Mouse (Mus musculus) ZHBTc4 (cell line): ENCODE results near the gene Mical3.

Source experiments
- DNase-seq: peaks from one replicate; pipeline ENCODE4 v3.0.0-alpha.2; 2011; ENCODE audit warnings: low read depth, low spot score

Mical3 gene

DNA sequence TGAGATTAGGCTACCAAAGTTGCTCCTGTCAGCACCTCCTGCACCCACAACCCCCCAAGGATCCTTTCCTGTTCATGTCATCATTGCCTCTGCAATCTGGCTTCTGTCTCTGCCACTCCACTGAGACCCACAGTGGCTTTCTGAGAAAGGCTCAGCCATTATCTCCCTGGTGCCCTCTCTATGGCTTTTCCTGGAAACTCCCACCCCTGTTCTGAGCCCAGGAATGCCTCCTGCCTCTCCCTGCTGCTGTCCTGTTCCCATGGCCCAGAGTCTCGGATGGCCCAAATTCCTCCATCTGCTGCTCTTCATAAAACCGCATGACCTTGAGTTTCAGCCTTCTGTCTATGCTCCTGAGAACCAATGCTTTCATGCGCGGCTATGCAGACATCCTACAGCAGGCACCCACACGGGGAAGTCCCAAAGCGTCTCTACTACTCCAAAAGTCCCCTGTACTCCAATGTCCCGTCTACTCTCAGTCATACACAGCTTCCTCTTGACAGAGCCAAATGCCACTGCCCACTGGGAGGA, 77.2 kb downstream of the Mical3 start:
- peak; percentile 68 for DNase-seq

DNA sequence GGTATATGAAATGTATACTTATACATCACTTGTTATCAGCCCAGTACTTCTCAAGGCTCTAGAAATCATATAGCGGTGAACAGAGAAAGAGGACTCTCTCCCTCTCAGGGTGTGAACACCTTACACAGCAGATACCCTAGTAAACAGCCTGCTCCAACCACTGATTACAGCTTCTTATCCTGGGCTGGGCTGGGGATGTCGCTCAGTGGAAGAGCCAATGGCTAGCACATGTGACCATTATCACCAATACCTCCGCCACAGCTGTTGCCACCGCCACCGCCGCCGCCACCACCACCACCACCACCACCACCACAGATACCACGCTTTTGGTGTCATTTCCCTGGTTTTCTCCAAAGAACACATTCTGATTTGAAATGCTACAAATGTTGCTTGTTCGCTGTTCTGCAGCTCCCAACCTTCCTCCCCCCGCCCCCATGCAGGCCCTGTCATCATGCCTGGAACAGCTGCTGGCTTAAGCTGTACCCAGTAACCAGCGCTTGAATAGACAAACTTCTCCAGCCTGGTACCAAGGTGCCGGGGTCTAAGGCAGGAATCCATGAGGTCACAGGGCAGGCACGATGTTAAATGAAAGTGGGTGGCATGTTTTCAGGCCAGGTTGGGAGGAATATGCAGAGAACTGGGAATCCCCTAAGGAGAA, 78.7 kb downstream of the Mical3 start:
- no peak for DNase-seq

DNA sequence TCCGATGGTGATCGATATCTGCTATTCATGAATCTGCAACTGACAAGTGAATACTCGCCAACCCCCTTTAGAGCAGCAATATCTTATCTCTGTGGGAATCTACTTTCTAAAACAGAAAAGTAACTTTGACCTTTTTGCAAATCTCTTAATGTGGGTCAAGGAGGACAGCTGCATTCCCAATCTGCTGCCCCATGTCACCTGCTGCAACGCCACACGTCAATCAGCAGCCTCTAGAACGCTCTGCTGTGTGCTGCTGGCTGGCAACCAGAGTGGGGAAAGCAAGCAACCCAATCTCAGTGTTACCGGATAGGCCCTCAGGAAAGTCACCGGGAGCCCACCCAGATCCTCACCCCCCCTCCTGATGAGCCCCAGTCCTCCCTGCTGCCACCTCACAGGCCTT, 79.4 kb downstream of the Mical3 start:
- DNase-seq, result no peak

DNA sequence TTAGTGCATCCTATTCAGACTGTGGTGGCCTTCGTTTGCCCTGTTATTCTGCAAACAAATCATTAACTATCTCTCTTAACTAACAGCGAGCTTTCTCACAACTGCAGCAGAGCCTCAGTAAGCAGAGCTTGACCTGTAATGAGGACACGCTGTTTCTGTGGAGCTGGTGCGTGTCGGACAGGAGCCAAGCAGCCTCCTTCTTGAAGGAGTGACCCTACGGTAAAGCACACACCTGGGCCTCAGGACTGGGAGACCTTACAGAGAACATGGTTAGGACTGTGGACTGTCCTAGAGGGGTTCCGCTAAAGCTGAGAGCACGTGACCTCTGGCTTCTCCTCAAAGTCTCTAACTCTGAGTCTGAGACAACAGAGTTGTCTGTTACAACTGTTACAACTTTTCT, 82.1 kb downstream of the Mical3 start:
- DNase-seq, result no peak

DNA sequence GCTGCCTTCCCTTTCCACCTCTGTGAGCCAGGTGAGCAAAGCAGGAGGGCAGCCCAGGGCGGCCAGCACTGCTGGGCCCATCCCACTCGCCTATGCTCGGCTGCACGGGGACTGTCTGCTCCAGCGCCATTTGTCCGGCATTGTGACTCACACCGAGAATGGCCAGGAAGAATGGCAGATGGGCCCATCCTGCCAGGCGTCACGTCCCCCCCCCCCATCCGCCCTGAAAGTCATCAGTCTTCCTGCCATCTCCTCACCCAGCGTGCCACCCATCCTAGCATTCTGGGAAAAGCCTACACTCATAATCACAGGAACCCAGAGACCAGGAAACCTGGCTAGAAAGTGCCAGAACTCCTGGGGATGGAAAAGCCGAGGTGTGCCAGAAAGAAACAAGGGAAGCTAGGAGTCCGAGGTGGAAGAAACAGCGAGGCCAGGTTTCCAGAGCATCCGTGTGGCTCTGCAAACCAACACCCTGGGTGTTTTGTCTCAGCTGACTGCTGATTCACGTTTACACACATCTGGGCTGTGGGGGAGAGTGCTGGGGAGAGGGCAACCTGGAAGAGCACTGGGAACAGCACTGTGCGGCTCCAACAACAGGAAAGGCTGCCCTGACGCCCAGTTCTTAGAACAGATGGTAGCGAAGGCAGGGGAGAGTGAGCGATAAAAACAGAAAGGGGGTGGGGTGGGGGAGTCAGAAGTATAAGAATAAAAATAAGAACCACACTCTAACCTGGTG, 85.3 kb downstream of the Mical3 start:
- peak; percentile 21 for DNase-seq

DNA sequence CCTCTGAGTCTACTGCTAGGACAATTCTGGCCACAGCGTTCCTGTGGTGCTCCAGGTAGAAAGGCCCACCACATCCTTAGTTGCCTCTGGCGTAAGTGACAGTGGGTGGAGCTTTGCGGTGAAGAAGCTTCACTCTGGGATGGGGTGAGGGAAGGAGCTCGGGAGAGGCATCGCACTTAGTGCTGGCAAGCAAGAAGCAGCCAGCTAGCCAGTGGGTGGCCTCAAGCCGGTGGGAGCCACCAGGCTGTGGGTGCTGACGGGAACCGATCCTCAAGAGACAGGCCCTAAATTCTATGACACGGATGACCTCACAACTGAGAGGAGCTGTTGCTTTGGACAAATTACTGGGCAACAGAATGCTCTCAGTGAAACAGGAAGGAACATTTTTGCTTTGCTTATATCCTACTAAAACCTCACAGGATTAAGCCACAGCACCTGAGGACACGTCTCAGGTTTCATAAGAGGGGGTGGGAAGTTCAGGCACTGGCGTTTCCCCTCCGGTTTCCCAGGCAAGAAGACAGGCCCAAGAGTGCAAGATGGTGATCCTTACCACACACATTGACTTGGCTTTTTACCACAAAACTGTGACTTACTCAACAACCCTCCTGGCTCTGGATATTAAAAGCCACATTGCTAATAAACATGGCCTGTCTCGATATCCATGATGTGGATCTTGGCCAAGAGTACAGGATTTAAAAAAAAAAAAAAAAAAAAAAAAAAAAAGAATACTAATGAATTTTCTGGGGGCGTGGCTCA, 87.2 kb downstream of the Mical3 start:
- DNase-seq, result peak; percentile 20

DNA sequence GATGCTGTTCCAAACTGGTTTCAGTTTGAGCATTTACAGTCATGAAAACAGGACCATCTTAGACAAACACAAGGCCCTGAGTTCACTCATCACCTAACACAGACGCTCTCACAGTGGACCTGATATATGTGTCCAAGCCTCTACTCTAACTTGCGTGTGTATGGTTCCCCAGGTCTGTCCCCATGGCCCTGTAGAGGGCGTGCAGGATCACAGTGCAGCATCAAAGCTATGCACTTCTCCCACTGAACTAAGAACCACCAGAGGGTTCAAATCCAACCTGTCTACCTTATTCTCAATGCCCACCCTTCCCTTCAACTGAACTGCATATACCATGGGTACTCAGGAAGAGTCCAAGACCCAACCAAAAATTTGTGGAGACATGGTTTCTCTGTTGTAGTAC, 91.1 kb downstream of the Mical3 start:
- DNase-seq, result no peak

DNA sequence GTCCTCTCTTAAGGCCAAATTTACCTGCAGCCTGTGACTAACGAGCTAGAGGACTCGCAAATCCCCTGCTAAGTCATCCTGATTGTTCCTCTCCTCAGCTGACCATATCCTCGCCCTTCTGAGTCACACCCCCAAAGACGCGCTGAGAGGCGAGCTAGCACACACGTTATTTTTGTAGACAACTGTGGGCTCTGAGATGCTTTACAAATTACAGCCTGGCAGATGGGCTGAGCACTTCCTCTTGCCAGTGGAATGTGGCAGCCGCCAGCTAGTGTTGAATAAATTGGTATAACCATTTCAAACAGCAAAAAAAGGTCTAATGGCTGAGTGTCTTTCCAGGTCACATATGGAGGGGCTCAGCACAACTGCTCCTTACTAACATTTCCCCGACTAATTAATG, 91.5 kb downstream of the Mical3 start:
- no peak for DNase-seq

DNA sequence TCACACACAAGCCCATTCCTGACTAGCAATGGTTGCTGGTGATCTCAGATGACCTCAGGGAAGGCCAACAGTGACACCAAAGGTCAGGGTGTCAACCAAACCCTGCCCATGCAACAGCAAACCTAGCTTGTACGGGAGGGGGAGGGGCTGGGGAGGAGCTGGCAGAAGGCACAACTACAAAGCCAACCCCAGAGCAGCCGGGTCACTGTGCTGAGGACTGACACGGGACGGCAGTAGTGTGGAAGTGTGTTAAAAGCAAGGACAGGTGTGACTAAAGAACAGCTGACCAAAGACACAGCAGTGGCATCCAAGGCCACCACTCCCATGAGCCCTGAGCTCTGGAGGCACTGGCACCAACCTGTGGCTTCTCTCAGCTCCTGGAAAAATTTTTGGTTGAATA, 93.7 kb downstream of the Mical3 start:
- no peak for DNase-seq

DNA sequence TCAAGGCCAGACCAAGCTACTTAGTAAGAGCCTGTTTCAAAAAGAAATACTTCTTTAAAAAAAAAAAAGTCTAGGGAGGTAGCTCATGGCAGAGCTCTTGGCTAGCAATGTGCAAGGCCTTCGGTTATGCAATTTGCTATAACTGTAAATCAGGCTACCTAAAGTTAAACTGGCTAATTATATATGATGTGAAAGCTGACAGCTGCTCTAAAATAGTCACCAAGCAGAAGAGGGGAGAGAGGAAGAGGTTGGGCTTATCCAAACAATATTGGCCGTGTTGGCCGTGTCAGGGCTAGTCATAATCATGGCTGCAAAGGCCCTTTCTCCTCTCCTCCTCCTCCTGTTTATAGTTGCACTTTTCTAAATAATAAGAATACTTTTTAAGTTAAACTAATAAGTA, 94.9 kb downstream of the Mical3 start:
- no peak for DNase-seq

DNA sequence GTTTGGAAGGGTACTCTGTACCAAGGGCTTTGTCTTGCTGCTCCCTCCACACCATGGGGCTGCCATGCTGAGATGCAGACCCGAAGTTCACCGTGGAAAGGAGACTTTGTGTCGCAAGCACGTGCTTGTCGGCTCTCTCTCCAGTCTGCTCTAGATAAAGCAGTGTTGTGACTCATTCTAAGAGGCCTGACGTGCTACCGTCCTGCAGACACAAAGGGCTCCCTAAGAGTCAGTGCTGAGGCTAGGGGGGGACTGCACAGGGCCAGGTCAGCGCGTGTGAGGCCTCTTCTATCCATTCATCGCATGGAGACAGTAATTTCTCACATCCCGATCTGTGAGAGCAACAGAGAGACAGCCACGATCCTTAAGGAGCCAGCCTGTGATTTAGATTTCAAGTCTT, 95.5 kb downstream of the Mical3 start:
- DNase-seq, result no peak

DNA sequence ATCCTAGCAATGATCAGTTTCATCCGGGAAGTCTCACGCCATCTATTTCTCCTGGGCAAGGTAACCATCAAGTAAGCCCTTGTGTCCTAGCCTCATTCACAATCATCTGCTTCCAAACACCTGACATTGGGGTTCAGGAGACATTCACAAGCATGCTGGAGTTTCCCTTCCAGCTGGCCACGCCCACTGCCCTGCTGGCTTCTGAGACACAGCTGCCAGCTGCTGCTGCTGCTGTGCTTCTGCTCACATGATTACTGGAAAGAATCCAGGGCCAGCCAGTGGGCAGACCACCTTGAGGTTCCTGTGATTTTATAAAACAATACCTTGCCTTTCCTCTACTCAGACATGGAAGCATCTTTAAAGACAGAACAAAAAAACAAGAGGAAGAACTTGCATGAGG, 97.5 kb downstream of the Mical3 start:
- DNase-seq, result no peak

DNA sequence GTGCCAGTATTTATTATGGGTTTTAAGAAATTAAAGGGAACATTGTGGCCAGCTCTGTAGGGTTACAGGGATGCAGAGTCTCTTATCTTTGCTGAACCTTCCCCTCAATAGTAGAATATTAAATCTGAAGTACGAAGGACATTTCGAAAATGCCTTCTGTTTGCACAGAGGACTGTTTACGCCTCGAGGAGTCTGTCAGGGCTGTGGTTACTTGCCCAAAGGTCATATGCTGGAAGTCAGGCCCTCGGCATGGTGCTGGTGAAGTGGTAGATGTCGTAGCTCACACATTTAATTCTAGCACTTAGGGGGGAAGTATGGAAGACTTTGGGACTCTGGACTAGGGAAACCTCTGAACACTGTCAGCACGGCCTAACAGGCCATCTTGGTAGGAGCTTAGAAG, 99.4 kb downstream of the Mical3 start:
- DNase-seq, result no peak

DNA sequence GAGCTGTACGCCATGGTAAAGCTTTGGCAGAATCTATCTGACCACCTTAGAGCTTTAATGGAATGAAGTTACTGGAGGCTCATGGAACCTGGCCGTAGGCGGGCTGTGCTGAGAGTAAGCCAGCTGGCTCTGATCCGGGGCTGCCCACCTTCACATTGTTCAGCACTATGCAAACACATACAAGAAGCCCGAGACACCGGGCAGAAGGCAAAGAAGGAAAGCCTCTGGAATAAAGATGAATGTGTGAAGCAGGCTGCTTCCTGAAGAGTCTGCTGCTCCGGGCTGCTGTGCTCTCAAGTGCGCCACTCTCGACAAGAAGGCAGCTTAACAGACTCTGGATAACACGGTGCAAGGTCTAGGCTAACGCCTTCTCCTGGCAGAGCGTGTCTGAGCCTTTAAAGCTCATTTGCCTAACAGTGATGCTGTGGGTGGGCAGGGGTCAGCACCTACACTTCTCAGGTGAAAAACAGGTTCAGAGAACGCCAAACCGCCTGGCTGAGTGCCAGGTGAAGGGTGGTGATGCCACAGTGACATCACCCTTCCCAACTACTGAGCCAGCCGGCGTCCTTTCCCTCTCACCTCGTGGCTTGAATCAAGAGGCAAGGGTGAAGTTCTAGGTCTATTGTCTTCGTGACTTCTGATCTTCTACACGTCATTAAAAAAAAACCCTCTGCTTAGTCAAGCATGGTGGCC, 100.8 kb downstream of the Mical3 start:
- DNase-seq, result no peak

DNA sequence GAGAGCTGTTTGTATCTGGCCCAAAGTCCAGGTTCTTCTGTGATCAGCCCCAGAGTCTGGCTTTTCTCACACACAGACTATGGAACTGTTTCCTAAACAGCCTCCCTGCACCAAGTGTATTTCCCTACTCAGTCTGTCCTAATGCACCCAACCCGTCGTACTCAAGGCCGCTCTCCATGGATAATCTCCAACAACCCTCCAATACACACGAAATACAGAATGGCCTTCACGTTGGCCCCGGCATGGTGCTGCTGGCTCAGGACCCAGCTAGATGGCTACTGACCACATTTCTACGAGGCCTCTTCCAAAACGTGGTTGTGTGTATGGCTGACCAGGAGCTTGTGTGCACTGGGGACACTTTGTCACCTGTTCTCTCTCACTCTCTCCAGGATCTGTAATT, 102.3 kb downstream of the Mical3 start:
- no peak for DNase-seq

DNA sequence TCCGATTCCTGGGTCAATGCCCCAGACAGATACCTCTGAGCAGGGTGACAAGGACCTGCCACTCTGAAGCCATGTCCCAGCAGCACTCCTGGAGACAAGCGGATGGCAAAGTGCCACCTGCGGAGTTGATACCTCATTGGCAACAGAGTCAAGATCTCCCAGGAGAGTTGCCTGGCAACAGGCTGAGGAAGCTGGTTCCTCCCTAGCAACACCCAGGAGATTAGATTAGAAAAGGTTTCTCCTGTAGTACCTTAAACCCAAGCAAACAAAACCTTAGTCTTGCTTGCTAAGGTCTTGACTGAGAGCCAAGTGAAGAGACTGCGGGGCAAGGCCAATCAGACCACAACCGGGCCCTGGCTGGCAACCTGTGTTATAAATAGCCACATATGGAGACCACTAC, 103.5 kb downstream of the Mical3 start:
- DNase-seq, result no peak

DNA sequence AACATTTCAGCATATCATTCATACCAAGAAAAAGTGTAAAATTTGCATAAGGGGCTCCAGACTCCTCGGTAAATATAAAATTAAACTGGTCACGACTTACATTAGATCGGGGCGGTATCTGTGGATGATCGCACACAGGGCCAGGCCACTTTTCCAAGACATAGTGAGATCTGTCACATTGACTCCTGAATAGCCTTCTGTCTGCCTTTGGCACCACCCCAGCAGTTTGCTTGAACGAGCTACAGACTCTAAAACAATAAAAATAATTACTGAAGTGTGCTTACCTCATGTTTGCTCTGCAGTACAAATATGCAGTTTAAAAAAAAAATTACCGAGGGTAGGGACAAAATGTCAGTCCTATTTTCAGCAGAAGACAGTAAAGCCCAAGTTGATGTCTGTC, 103.9 kb downstream of the Mical3 start:
- no peak for DNase-seq

DNA sequence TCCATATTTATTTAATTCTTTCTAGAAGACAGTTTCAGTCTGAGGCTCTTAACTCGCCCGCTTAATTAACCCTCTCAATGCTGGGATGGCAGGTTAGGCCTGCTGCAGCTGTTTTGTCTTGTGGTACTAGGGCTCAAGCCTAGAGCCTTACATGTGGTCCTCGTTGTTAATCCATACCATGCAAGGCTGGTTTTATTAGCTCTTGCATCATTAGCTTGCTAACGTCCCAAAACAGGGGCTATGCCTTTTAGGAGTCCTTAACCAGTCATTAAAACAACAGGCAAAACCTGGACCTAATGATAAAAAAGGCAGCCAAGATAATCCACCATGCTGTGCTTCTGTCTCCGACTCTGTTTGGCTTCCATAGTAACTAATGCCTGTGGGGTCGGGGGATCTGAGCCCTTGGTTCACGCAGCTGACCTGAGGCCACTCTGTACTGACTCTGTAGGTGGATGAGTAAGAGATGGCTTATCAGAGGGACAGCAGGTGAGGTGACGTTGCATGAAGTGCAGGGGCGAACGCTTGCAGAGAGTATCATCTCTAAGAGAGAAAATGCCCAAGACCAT, 104.7 kb downstream of the Mical3 start:
- no peak for DNase-seq

DNA sequence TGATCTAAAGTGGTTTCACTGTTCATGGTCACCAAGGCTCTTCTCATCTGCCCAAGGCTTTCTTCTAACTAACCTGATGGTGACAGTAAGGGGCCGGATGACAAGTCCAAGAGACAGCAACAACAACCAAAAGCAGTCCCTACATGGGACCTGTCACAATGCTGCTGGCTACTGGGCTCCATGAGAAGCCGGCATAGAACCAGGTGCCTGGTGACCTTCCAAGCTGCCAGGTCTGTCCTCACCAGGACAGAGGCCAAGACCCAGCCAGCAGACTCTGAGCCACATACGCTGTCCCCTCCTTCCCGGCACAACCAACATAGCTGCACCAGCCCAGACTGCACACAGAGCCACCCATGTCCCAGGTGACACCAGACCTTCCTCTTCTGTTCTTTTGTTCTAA, 112.7 kb downstream of the Mical3 start:
- no peak for DNase-seq

DNA sequence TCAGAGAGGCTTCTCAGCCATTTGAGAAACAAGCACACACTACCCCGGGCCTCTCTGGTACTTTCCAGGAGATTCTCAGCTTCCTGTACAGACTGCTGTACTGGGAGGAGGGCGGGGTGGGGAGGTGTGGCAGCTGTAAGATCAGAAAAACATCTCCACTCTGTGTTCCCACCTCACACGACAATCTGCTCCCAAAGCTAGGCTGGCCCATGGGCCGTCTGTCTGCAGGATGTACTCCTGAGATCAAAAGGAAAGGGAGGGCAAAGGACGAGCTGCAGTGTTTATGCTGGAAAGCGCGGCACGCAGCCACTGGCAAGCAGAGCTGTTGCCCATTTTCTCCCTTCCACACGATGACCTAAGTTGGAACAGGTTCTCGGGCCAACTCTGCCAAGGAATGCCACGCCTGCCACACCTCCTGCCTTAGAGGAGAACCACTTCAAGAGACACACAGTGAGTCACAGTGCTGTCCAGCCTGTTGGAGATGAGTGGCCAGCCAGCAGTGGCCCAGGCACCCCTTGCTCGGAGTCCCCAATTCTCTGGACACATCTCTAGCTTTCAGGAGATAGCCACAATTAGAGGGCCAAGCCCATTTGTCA, 113.3 kb downstream of the Mical3 start:
- no peak for DNase-seq

DNA sequence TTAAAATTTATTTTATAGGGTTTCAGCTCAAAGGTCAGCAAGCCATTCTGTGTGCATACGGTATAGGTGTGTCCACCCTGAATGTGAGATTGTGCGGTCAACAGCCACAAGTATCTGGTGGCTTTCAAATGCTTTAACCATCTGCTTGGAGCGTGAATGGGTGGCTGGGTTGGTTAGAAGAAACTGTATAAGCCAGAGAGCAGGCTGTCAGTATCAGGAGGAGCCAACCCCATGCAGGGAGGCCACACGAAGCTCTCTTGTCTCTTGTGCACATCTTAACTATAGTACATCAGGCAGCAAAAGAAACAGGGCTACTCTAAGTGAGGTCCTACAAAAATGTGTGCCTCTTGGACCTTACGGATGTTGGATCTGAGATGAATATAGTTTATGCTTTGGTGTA, 114.7 kb downstream of the Mical3 start:
- DNase-seq, result no peak
